Mouse (Mus musculus) thymus, adult 2 months (tissue): Measurements from ENCODE around the gene Mical2.

Experiments used
- CTCF ChIP-seq: fragments of 200-500 bp; IDR thresholded peaks from 2 replicates; pipeline ENCODE4 v1.5.1; 2012; ENCODE audit warnings: mild to moderate bottlenecking, control low read depth, low read length, moderate library complexity, borderline replicate concordance; ENCODE audit not compliant: control insufficient read depth, poor library complexity, insufficient read depth; ENCODE audit errors: extremely low read depth
- POLR2A ChIP-seq: fragments of 200-500 bp; IDR thresholded peaks from 2 replicates; pipeline ENCODE4 v1.6.1; 2012; ENCODE audit warnings: mild to moderate bottlenecking, low read length, control low read depth, moderate library complexity; ENCODE audit not compliant: control insufficient read depth, poor library complexity, insufficient read depth; ENCODE audit errors: extremely low read depth

GRCm38 (mm10) chr7:112272692-112273091, 47.0 kb downstream of the Mical2 start:
- TF ChIP-seq CTCF: no peak
- no peak for TF ChIP-seq POLR2A
